20 mouse cellular contexts compared by ENCODE assay signal in the genomic region with DNA sequence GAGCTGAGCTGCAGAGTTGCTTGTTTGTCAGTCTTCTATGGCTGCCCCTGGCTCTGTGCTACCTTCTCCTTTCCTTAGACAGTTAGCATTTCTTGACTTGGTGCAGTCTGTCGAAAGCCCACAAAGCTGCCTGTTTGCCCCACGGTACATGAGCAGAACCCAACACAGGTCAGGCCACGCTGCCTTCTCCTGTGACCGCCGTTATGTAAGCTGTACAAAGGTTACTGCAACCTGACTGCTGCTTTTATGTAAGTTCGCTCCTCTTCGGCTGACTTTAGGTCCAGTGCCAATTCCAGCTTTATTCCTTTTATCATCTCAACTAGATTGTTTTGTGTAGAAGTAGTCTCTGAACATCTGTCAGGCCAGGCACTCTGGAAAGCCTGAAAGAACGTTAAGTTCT.
DNase-seq lines count a peak whose midpoint lies in the region; ATAC-seq and TF ChIP-seq lines count a peak whose summit lies in the region.
"Had no signal": no experiment of that assay in that cellular context is flagged by ENCODE, and none has a peak within 500 bp of the region (broad histone marks: within the 10 kb centered on the region; RNA-seq: fewer than 3 reads in every experiment).

No protein-coding gene starts in this region.

- no peak for TF ChIP-seq EP300 in liver, postnatal 0 days (IDR thresholded peaks at IDR 0.05; ENCODE audit: low read depth)

- 46% methylated on average over 8 of the region's 8 CpGs for WGBS in kidney, embryonic 16.5 days
- 56% methylated on average over 8 of the region's 8 CpGs for WGBS in liver, postnatal 0 days (ENCODE audit: insufficient replicate concordance)
- WGBS in hindbrain, embryonic 13.5 days = 78% methylated on average over 8 of the region's 8 CpGs

- no peaks in the 10 kb centered on the region for H3K9me3 ChIP-seq in kidney, embryonic 16.5 days (ENCODE audit: low read length)
- H3K9me3 ChIP-seq in liver, postnatal 0 days (ENCODE audit: low read length) = no peaks in the 10 kb centered on the region
- H3K9me3 ChIP-seq in hindbrain, embryonic 13.5 days = no peaks in the 10 kb centered on the region
- H3K9me3 ChIP-seq: embryonic facial prominence, embryonic 12.5 days; heart, embryonic 15.5 days; hindbrain, embryonic 10.5 days; hindbrain, embryonic 15.5 days had no signal

- H3K4me1 ChIP-seq in kidney, embryonic 16.5 days (ENCODE audit: insufficient read depth, low read length) = no peaks in the 10 kb centered on the region
- no peaks in the 10 kb centered on the region for H3K4me1 ChIP-seq in liver, postnatal 0 days (ENCODE audit: insufficient read depth)
- H3K4me1 ChIP-seq in hindbrain, embryonic 13.5 days (replicated peaks) = peaks cover 5% of the 10 kb centered on the region; the same call in 1 of the 2 replicates
- H3K4me1 ChIP-seq: embryonic facial prominence, embryonic 12.5 days; hindbrain, embryonic 15.5 days had no signal

- H3K27me3 ChIP-seq in kidney, embryonic 16.5 days (ENCODE audit: insufficient read depth, low read length) = no peaks in the 10 kb centered on the region
- H3K27me3 ChIP-seq in liver, postnatal 0 days (ENCODE audit: insufficient read depth, low read length) = no peaks in the 10 kb centered on the region
- 0 out of 2 replicates have a peak, but pooled peaks cover 4% of the 10 kb centered on the region for H3K27me3 ChIP-seq in hindbrain, embryonic 13.5 days
- H3K27me3 ChIP-seq: embryonic facial prominence, embryonic 12.5 days; heart, embryonic 15.5 days; hindbrain, embryonic 15.5 days had no signal

- H3K27ac ChIP-seq in kidney, embryonic 16.5 days (ENCODE audit: low read length) = no peak overlapping the region
- no peak overlapping the region for H3K27ac ChIP-seq in liver, postnatal 0 days (ENCODE audit: low read depth)
- no peak overlapping the region for H3K27ac ChIP-seq in hindbrain, embryonic 13.5 days
- H3K27ac ChIP-seq: embryonic facial prominence, embryonic 12.5 days; heart, adult 2 months; heart, embryonic 15.5 days; hindbrain, embryonic 10.5 days; hindbrain, embryonic 15.5 days had no signal

- no peak overlapping the region for H3K4me2 ChIP-seq in kidney, embryonic 16.5 days (replicated peaks; ENCODE audit: low read depth, low read length)
- H3K4me2 ChIP-seq in liver, postnatal 0 days (ENCODE audit: low read depth, low read length) = no peak overlapping the region
- no peak overlapping the region for H3K4me2 ChIP-seq in hindbrain, embryonic 13.5 days
- H3K4me2 ChIP-seq: embryonic facial prominence, embryonic 12.5 days; heart, embryonic 11.5 days; heart, embryonic 15.5 days; hindbrain, embryonic 15.5 days had no signal

- H3K4me3 ChIP-seq in kidney, embryonic 16.5 days (ENCODE audit: low read length) = no peak overlapping the region
- H3K4me3 ChIP-seq in liver, postnatal 0 days (ENCODE audit: low read depth, low read length) = no peak overlapping the region
- H3K4me3 ChIP-seq in hindbrain, embryonic 13.5 days = no peak overlapping the region
- H3K4me3 ChIP-seq: embryonic facial prominence, embryonic 12.5 days; heart, adult 2 months; heart, embryonic 15.5 days; hindbrain, embryonic 10.5 days; hindbrain, embryonic 15.5 days had no signal

- H3K9ac ChIP-seq in kidney, embryonic 16.5 days (replicated peaks; ENCODE audit: low read length) = no peak overlapping the region
- no peak overlapping the region for H3K9ac ChIP-seq in liver, postnatal 0 days (replicated peaks)
- no peak overlapping the region for H3K9ac ChIP-seq in hindbrain, embryonic 13.5 days
- H3K9ac ChIP-seq: embryonic facial prominence, embryonic 12.5 days; heart, embryonic 15.5 days; hindbrain, embryonic 15.5 days had no signal

- no peak for TF ChIP-seq CTCF in liver, postnatal 0 days (IDR thresholded peaks at IDR 0.05; ENCODE audit: low read depth)

- ATAC-seq in kidney, embryonic 16.5 days (ENCODE audit: low FRiP score, low TSS enrichment) = no peak
- no peak for ATAC-seq in liver, postnatal 0 days
- ATAC-seq in hindbrain, embryonic 13.5 days (ENCODE audit: low FRiP score) = no peak
- ATAC-seq: forebrain, embryonic 16.5 days had no signal

- peak; percentile 54 for DNase-seq in kidney, adult 18-20 months
- DNase-seq in liver = peak; percentile 8
- DNase-seq in liver, postnatal 0 days = no peak
- peak; percentile 48 for DNase-seq in kidney, postnatal 14 days
- peak; percentile 2 for DNase-seq in yolk sac, embryonic 10.5 days (ENCODE audit: low spot score)
- DNase-seq: adrenal gland, adult 8-10 months; cerebellum, adult 11-12 months; cerebellum, adult 9-10 months; cerebellum, postnatal 25 days; gastrocnemius, postnatal 10 days; heart, adult 2 months; heart, postnatal 14 days had no signal

- H3K36me3 ChIP-seq in kidney, embryonic 16.5 days (ENCODE audit: insufficient read depth, low read length) = no peaks in the 10 kb centered on the region
- no peaks in the 10 kb centered on the region for H3K36me3 ChIP-seq in liver, postnatal 0 days (replicated peaks; ENCODE audit: insufficient read depth, low read length)
- H3K36me3 ChIP-seq in hindbrain, embryonic 13.5 days = no peaks in the 10 kb centered on the region
- H3K36me3 ChIP-seq: embryonic facial prominence, embryonic 12.5 days; heart, embryonic 15.5 days; hindbrain, embryonic 10.5 days; hindbrain, embryonic 15.5 days had no signal
